Mouse (Mus musculus) liver, embryonic 15.5 days (tissue): ENCODE data around the gene Rxrb. TPM values are rescaled to one million over a fixed set of nuclear protein-coding genes. Genes with fewer than 3 reads are reported as not detected.
A peak's percentile ranks its signal among the peaks of the same experiment; 100 is the strongest.

Source experiments
- ATAC-seq: fragments of 200-750 bp; cut with Nextera tagmentation; 2 replicates; pipeline ENCODE4 v1.8.0; 2017; ENCODE audit warnings: moderate number of reproducible peaks, mild to moderate bottlenecking, moderate library complexity; ENCODE audit not compliant: insufficient read depth
- H3K27ac ChIP-seq: fragments of 300-500 bp; sonication (generic); replicated peaks from 2 replicates; pipeline ENCODE4 v1.5.1; 2015; ENCODE audit warnings: mild to moderate bottlenecking, inconsistent platforms
- H3K27me3 ChIP-seq: fragments of 300-500 bp; sonication (generic); 2 replicates; pipeline ENCODE4 v1.6.1; 2015; ENCODE audit warnings: mild to moderate bottlenecking, inconsistent platforms
- H3K36me3 ChIP-seq: fragments of 300-500 bp; sonication (generic); replicated peaks from 2 replicates; pipeline ENCODE4 v1.6.1; 2015; ENCODE audit warnings: moderate library complexity, mild to moderate bottlenecking, inconsistent platforms
- H3K4me1 ChIP-seq: fragments of 300-500 bp; sonication (generic); replicated peaks from 2 replicates; pipeline ENCODE4 v1.6.1; 2015; ENCODE audit warnings: inconsistent platforms
- H3K4me2 ChIP-seq: fragments of 300-500 bp; sonication (generic); 2 replicates; pipeline ENCODE4 v1.6.1; 2015; ENCODE audit warnings: moderate library complexity, mild to moderate bottlenecking, inconsistent platforms
- H3K4me3 ChIP-seq: fragments of 300-500 bp; sonication (generic); replicated peaks from 2 replicates; pipeline ENCODE4 v1.5.1; 2015; ENCODE audit warnings: mild to moderate bottlenecking, inconsistent platforms
- H3K9ac ChIP-seq: fragments of 300-500 bp; sonication (generic); 2 replicates; pipeline ENCODE4 v1.6.1; 2015; ENCODE audit warnings: moderate library complexity, mild to moderate bottlenecking, inconsistent platforms
- H3K9me3 ChIP-seq: fragments of 300-500 bp; sonication (generic); replicated peaks from 2 replicates; pipeline ENCODE4 v1.6.1; 2016; ENCODE audit warnings: inconsistent platforms
- WGBS: fragments of 180-500 bp; shearing (Covaris S2); methylation state at CpG from one replicate; pipeline ENCODE4 v1.1.7; 2015; ENCODE audit warnings: mixed read lengths; ENCODE audit not compliant: insufficient replicate concordance; 5-methylcytosine and 5-hydroxymethylcytosine counted together
- polyA plus RNA-seq: library from polyadenylated mRNA; unstranded; fragments of >200 nt; fragmentation: Nextera tagmentation; extraction: Ambion mirVana; gene quantifications from 2 replicates; pipeline ENCODE4 v1.2.1, GENCODE M21; 2015

The Rxrb gene
- polyA plus RNA-seq, 1 experiment from 2014 or later, result 16.7 TPM

DNA sequence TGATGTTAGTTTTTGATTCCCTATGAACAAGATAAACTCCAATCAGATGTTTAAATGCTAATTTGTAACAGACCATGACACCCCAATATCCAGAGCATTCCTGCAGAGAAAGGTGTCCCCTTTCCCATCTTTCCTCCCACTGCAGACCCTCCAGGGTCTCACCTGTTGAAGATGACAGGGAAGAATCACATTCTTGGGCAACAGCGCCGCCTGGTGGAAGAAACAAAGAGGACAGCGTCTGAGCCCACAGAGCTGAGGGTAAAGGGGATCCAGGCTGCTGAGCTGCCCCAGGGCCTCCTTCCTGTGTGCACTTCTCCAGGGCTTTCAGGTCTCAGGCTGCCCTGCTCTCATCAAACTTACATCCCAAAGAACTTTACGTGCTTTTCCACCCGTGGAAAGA is 28.2 kb upstream of the Rxrb start:
- 2% methylated on average over 5 of the region's 5 CpGs for WGBS
- H3K4me2 ChIP-seq, result no peak overlapping the region
- H3K9me3 ChIP-seq, result no peaks in the 10 kb centered on the region
- no peak overlapping the region for H3K9ac ChIP-seq
- H3K4me1 ChIP-seq, result peaks cover 19% of the 10 kb centered on the region
- H3K36me3 ChIP-seq, result no peaks in the 10 kb centered on the region
- no peak overlapping the region for H3K4me3 ChIP-seq
- ATAC-seq, result no peak
- no peak overlapping the region for H3K27ac ChIP-seq
- H3K27me3 ChIP-seq, result peaks cover 36% of the 10 kb centered on the region

DNA sequence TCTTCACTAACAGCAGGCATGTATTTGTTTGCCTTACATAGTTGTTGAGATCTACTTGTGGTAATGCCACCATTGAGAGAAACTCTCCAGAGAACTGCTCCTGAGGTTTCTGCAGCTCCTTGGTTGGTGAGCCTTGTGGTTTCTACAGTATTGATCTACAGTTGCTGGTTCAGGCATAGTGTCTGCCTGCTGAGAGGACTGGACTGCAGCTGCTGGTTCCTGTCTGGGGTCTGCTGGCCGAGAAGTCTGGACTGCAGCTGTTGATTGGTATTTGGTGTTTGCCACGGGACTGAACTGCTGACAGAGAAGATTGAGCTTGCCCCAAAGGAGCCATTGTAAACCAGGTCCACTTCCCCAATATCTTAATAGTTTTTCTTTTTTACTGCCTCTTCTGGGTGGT is 25.0 kb upstream of the Rxrb start:
- Histone ChIP-seq H3K36me3 (no peaks in the 10 kb centered on the region), H3K4me3 (no peak overlapping the region), H3K9ac (no peak overlapping the region), H3K27ac (no peak overlapping the region), H3K4me2 (no peak overlapping the region), H3K27me3 (peaks cover 9% of the 10 kb centered on the region), H3K4me1 (no peaks in the 10 kb centered on the region), H3K9me3 (no peaks in the 10 kb centered on the region)
- WGBS, result 26% methylated on average over 2 of the region's 2 CpGs
- no peak for ATAC-seq

DNA sequence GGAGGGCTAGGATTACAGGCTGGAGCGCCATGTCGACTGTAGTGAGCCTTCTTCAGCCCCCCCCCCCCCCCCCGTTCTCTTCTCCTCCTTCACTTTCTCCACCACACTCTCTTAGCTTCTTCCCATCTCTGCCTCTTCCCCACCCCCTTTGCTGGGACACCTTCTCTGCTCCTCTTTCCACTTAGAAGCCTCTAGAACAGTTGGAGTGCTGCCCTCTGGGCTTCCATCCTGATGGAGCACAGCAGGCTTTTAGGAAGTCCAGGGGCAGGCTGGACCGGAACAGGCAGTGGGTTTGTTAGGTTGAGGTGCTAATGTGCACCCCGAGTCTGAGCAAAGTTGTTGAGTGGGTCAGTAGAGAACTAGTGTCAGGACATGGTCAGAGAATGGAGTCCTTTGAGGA is 21.5 kb upstream of the Rxrb start:
- no peak overlapping the region for H3K4me2 ChIP-seq
- H3K9me3 ChIP-seq, result no peaks in the 10 kb centered on the region
- H3K9ac ChIP-seq, result no peak overlapping the region
- no peak overlapping the region for H3K27ac ChIP-seq
- H3K4me3 ChIP-seq, result no peak overlapping the region
- no peak for ATAC-seq
- WGBS, result 65% methylated on average over 5 of the region's 5 CpGs
- 0 out of 2 replicates have a peak, but pooled peaks cover 4% of the 10 kb centered on the region for H3K27me3 ChIP-seq
- H3K4me1 ChIP-seq, result no peaks in the 10 kb centered on the region
- no peaks in the 10 kb centered on the region for H3K36me3 ChIP-seq

DNA sequence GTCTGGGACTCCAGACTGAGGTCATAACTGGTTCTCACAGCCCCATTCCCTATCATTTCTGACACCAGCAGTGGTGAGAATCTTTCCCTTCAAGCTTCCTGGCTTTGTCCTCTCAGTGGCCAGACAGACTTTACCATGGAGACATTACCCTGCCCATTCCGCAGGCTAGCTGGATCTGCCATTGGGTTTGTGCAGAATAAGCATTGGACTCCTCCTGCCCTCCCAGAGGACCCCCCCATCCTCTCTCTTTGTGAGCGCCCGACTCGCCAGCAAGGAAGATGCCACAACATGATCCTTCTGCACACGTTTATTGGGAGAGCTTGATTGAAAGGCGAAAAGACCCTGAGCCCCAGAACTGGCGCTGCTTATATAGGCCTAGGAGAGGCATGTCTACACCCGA is 18.2 kb upstream of the Rxrb start:
- Histone ChIP-seq H3K4me1 (no peaks in the 10 kb centered on the region), H3K9ac (no peak overlapping the region), H3K4me3 (no peak overlapping the region), H3K27ac (no peak overlapping the region), H3K4me2 (no peak overlapping the region), H3K27me3 (no peaks in the 10 kb centered on the region), H3K9me3 (no peaks in the 10 kb centered on the region), H3K36me3 (no peaks in the 10 kb centered on the region)
- 87% methylated on average over 8 of the region's 8 CpGs for WGBS
- ATAC-seq, result no peak

DNA sequence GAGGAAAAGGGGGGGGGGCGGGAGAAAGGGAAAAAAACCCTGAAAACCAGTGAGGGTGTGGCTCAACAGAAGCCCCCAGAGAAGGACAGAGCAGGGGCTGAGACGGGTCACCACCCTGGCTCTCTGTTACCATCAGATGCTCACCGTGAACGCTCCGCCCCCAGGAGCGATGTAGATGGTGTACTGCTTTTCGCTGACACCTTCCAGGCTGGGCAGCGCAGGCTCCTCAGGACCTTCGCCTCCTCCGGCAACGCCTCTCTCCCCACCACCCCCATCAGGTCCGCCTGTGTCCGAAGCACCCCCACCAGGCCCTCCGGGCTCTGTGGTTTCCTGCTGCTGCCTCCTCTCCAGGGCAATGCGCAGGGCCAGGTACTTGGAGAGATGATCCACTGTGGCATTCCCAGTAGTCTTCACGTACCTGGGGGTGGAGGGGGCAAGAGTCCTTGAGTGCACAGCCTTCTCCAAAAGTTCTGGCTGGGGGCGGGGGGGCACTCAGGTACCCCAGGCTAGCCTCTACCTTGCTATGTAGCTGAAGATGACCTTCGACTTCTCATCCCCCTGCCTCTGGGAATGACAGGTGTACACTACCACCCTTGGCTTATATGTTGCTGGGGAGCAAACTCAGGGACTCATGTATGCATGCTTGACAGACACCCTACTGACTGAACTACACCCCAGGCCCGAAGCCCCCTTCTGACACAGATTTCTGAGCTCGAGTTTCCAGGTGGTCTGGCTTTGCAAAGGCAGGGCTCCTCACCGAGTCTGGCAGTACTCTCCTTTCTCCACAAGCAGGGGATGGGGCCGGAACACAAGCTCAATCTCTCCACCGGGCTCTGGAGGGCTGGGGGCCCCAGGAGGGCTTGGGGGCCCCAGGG is 9.8 kb upstream of the Rxrb start:
- WGBS, result 83% methylated on average over 23 of the region's 23 CpGs
- Histone ChIP-seq H3K9ac (no peak overlapping the region), H3K9me3 (peaks cover 13% of the 10 kb centered on the region), H3K4me3 (no peak overlapping the region), H3K27me3 (peaks cover 3% of the 10 kb centered on the region; the same call in 1 of the 2 replicates), H3K4me1 (peaks cover 32% of the 10 kb centered on the region), H3K36me3 (peaks cover 27% of the 10 kb centered on the region), H3K27ac (no peak overlapping the region), H3K4me2 (no peak overlapping the region)
- ATAC-seq, result no peak

DNA sequence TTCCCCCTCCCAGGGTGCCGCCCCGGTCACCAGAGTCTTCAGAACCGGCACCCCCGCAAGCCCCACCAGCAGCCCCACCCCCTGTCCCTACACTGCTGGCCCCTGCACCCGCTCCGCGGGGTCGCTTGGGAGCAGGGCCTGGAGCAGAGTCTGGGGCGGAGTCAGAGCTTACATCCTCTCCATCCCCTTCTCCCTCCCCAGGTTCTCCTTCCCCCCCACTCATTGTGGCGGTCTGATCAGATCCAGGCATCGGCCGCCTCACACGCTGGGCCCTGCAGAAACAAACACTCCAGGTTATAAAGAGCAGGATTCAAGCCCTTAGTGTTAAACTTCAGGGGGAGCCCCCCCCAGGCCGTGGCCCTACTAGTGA is 9.2 kb upstream of the Rxrb start:
- Histone ChIP-seq H3K36me3 (peaks cover 27% of the 10 kb centered on the region), H3K9ac (no peak overlapping the region), H3K4me2 (no peak overlapping the region), H3K4me3 (no peak overlapping the region), H3K9me3 (peaks cover 13% of the 10 kb centered on the region), H3K4me1 (peaks cover 38% of the 10 kb centered on the region), H3K27me3 (peaks cover 3% of the 10 kb centered on the region; the same call in 1 of the 2 replicates), H3K27ac (no peak overlapping the region)
- no peak for ATAC-seq
- 90% methylated on average over 14 of the region's 14 CpGs for WGBS

DNA sequence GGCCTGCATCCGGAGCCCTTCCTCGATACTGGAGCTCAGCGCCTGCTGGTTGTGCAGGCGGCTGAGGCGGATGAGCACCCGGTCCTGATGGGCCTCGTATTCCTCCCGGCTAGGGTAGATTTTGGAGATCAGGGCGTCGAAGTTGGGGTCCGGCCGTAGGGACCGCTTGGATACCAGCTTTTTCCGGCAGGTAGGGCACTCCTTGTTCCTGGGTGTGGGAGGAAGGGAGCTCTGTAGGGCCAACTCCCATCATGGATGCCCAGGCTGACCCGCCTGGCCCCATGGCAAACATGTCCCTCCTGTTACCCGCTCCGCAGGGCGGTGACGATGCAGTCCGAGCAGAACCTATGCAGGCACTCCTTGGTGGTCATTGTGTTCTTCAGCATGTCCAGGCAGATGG is 8.6 kb upstream of the Rxrb start:
- Histone ChIP-seq H3K4me2 (no peak overlapping the region), H3K36me3 (peaks cover 27% of the 10 kb centered on the region), H3K4me3 (no peak overlapping the region), H3K4me1 (peaks cover 43% of the 10 kb centered on the region), H3K27ac (no peak overlapping the region), H3K9me3 (peaks cover 13% of the 10 kb centered on the region), H3K9ac (no peak overlapping the region), H3K27me3 (peaks cover 3% of the 10 kb centered on the region; the same call in 1 of the 2 replicates)
- no peak for ATAC-seq
- WGBS, result 90% methylated on average over 20 of the region's 20 CpGs

DNA sequence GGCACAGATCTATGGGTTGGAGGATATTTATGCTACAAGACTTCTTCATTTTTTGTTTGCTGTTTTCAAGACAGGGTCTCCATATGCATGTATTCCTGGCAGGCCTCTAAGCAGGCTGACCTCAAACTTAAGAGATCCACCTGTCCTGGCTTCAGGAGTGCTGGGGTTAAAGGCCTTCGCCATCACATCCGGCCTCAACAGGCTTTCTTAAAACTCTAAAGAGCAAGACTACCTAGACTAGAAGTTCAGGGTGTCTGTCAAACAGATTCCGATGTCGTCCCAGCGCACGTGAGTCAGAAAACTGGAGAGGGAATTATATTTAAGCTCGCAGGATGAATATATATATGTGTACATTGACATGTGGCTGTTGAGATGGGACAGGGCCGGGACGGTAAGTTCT is 7.9 kb upstream of the Rxrb start:
- Histone ChIP-seq H3K27ac (peak overlapping the region; percentile 83), H3K9me3 (peaks cover 13% of the 10 kb centered on the region), H3K27me3 (peaks cover 3% of the 10 kb centered on the region; the same call in 1 of the 2 replicates), H3K4me2 (peak overlapping the region; percentile 99), H3K36me3 (peaks cover 34% of the 10 kb centered on the region), H3K4me3 (peak overlapping the region; percentile 83), H3K4me1 (peaks cover 50% of the 10 kb centered on the region), H3K9ac (no peak overlapping the region; the same call in 1 of the 2 replicates)
- ATAC-seq, result no peak
- 68% methylated on average over 9 of the region's 9 CpGs for WGBS

DNA sequence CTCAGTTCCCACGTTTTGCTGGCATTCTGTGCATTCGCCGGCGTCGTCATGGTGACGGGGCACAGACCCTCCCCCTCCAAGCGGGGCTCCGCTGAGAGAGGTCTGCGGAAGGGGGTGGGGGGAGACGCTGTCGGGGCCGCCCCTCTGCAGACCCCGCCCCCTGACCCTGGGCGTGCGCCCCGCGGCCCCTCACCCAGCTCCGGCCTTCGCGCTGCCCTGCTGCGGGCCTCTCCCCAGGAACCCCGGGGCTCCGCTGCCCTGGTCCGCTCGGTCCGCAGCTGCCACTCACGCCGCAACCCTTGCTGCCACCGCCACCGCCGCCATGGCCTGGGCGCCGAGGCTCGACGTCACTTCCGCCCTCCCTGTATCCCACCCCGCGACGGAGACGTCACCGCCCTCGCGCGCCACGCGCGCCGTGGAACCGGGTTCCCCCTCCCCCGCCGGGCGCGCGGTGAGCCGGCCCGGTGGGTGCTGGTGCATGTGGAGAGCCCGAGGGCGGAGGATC is 7.2 kb upstream of the Rxrb start, which contains the start of gene Ring1:
Gene Ring1 (minus strand): TSS at position 364 of the 505 bp plus-strand sequence.
- peak within 1 kb of the TSS; percentile 99 for H3K4me2 ChIP-seq
- peak within 1 kb of the TSS; percentile 83 for H3K27ac ChIP-seq
- H3K4me3 ChIP-seq, result peak within 1 kb of the TSS; percentile 83
- peaks cover 3% of the 10 kb centered on the region; the same call in 1 of the 2 replicates for H3K27me3 ChIP-seq
- peak within 1 kb of the TSS; percentile 79 for H3K9ac ChIP-seq
- peak; percentile 35 for ATAC-seq
- WGBS, result under 1% methylated on average over 58 of the region's 58 CpGs
- peaks cover 8% of the 10 kb centered on the region for H3K9me3 ChIP-seq
- H3K4me1 ChIP-seq, result peaks cover 57% of the 10 kb centered on the region
- H3K36me3 ChIP-seq, result peaks cover 41% of the 10 kb centered on the region

DNA sequence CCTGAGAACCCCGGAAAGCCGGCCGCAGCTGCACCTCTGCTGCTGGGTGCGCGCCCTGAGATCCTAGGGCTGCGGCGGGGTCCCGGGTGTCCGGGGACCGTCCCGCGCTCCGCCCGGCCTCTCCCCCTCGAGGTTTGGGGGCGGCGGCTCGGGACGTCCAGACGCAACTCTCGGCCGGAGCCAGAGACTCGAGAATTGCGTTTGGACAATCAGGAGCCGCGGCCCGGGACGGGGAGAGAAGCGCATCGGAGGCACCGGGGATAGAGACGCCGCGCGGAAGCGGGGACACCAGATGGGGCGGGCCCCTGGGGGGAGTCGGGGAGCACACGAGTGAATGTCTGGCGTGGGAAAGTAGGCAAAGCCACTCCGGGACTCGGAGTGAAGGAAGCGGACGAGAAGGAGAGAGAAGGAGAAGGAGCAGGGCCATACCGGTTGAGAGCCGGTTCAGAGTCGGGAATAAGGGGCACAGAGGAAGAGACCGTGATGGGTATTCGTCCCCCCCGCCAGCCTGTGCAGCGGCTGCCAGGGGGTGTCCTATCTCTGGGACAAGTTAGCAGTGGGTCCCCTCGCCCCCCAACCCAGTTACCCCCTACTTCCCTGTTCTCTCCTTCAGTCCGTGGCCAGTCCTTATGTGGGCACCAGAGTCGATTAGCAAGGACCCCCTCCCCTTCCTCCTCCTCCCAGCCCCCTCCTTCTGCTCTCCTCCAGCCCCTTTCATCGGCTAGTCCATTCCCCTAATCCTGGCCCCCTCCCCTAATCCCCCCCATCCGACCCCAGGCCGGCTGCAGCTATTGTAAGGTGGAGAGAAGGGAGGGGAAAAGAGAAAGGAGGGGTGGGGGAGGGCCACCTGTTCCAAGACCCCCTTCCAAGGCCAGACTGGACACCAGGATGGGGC is 6.5 kb upstream of the Rxrb start:
- WGBS, result under 1% methylated on average over 56 of the region's 57 CpGs
- Histone ChIP-seq H3K27me3 (peaks cover 3% of the 10 kb centered on the region; the same call in 1 of the 2 replicates), H3K27ac (peak overlapping the region; percentile 83), H3K9ac (peak overlapping the region; percentile 79), H3K4me3 (peak overlapping the region; percentile 83), H3K4me1 (peaks cover 65% of the 10 kb centered on the region), H3K4me2 (peak overlapping the region; percentile 99), H3K36me3 (peaks cover 48% of the 10 kb centered on the region), H3K9me3 (0 out of 2 replicates have a peak, but pooled peaks cover under 1% of the 10 kb centered on the region)
- peak; percentile 5 for ATAC-seq
